Mouse (Mus musculus) lung, embryonic 14.5 days (tissue): Measurements from ENCODE around the gene Jak3. TPM values are rescaled to one million over a fixed set of nuclear protein-coding genes. Genes with fewer than 3 reads are reported as not detected.

Experiments
- ATAC-seq: fragments of 200-750 bp; cut with Nextera tagmentation; 2 replicates; pipeline ENCODE4 v1.8.0; 2017; ENCODE audit warnings: mild to moderate bottlenecking, moderate TSS enrichment, moderate library complexity; ENCODE audit not compliant: insufficient read depth
- DNase-seq: peaks from one replicate; pipeline ENCODE4 v3.0.0-alpha.2; 2015
- H3K27ac ChIP-seq: fragments of 300-500 bp; sonication (generic); 2 replicates; pipeline ENCODE4 v1.5.1; 2014; ENCODE audit warnings: low read depth, mild to moderate bottlenecking, moderate library complexity
- H3K27me3 ChIP-seq: fragments of 300-500 bp; sonication (generic); 2 replicates; pipeline ENCODE4 v1.6.1; 2014; ENCODE audit warnings: low read length, control low read depth; ENCODE audit not compliant: insufficient read depth
- H3K36me3 ChIP-seq: fragments of 300-500 bp; sonication (generic); 2 replicates; pipeline ENCODE4 v1.6.1; 2014; ENCODE audit warnings: control low read depth; ENCODE audit not compliant: insufficient read depth
- H3K4me1 ChIP-seq: fragments of 300-500 bp; sonication (generic); 2 replicates; pipeline ENCODE4 v1.6.1; 2014; ENCODE audit warnings: antibody characterized with exemption, control low read depth; ENCODE audit not compliant: insufficient read depth
- H3K4me2 ChIP-seq: fragments of 300-500 bp; sonication (generic); 2 replicates; pipeline ENCODE4 v1.6.1; 2014; ENCODE audit warnings: mild to moderate bottlenecking
- H3K4me3 ChIP-seq: fragments of 300-500 bp; sonication (generic); 2 replicates; pipeline ENCODE4 v1.5.1; 2014; ENCODE audit warnings: low read depth, low read length
- H3K9ac ChIP-seq: fragments of 300-500 bp; sonication (generic); 2 replicates; pipeline ENCODE4 v1.6.1; 2014
- H3K9me3 ChIP-seq: fragments of 300-500 bp; sonication (generic); 2 replicates; pipeline ENCODE4 v1.6.1; 2016; ENCODE audit warnings: low read depth, low read length, control low read depth
- CTCF ChIP-seq: IDR thresholded peaks from 2 replicates; pipeline ENCODE4 v1.5.1; 2016; ENCODE audit warnings: antibody characterized with exemption, low read depth
- WGBS: fragments of 180-500 bp; shearing (Covaris S2); extraction: QIAGEN DNeasy Blood & Tissue Kit; methylation state at CpG from one replicate; pipeline ENCODE4 v1.1.7; 2014; 5-methylcytosine and 5-hydroxymethylcytosine counted together
- polyA plus RNA-seq: library from polyadenylated mRNA; unstranded; fragments of >200 nt; fragmentation: Nextera tagmentation; extraction: Ambion mirVana; gene quantifications from 2 replicates; pipeline ENCODE4 v1.2.1, GENCODE M21; 2014

The Jak3 gene
- polyA plus RNA-seq, 1 experiment from 2014 or later: 7.8 TPM

GRCm38 (mm10) chr8:71711574-71711973, 35.5 kb downstream of the Jak3 start:
- H3K9me3 ChIP-seq: no peaks in the 10 kb centered on the region
- H3K4me3 ChIP-seq: no peak overlapping the region
- DNase-seq: no peak
- H3K27ac ChIP-seq: no peak overlapping the region
- H3K27me3 ChIP-seq: peaks cover 11% of the 10 kb centered on the region
- TF ChIP-seq CTCF: no peak
- H3K9ac ChIP-seq: no peak overlapping the region
- WGBS: 81% methylated on average over 2 of the region's 2 CpGs
- no peak for ATAC-seq
- H3K4me2 ChIP-seq: no peak overlapping the region
- no peaks in the 10 kb centered on the region for H3K4me1 ChIP-seq
- no peaks in the 10 kb centered on the region for H3K36me3 ChIP-seq

GRCm38 (mm10) chr8:71715531-71715930, 39.4 kb downstream of the Jak3 start:
- H3K9me3 ChIP-seq: no peaks in the 10 kb centered on the region
- no peak overlapping the region for H3K27ac ChIP-seq
- 25% methylated on average over 8 of the region's 8 CpGs for WGBS
- no peak overlapping the region for H3K4me2 ChIP-seq
- H3K4me1 ChIP-seq: no peaks in the 10 kb centered on the region
- H3K36me3 ChIP-seq: no peaks in the 10 kb centered on the region
- no peak for TF ChIP-seq CTCF
- H3K4me3 ChIP-seq: no peak overlapping the region
- no peaks in the 10 kb centered on the region for H3K27me3 ChIP-seq
- H3K9ac ChIP-seq: no peak overlapping the region
- DNase-seq (no peak), ATAC-seq (no peak)

- no peak for DNase-seq
- no peak overlapping the region for H3K4me3 ChIP-seq
- 67% methylated on average over 13 of the region's 13 CpGs for WGBS
- H3K9me3 ChIP-seq: no peaks in the 10 kb centered on the region
- H3K4me1 ChIP-seq: no peaks in the 10 kb centered on the region
- H3K4me2 ChIP-seq: no peak overlapping the region
- no peak overlapping the region for H3K27ac ChIP-seq
- ATAC-seq: no peak
- no peak overlapping the region for H3K9ac ChIP-seq
- no peaks in the 10 kb centered on the region for H3K36me3 ChIP-seq
- H3K27me3 ChIP-seq: no peaks in the 10 kb centered on the region
- TF ChIP-seq CTCF: no peak
These were observed 40.5 kb downstream of the Jak3 start for GRCm38 (mm10) chr8:71716561-71717053.

- no peak overlapping the region for H3K4me2 ChIP-seq
- no peak overlapping the region for H3K4me3 ChIP-seq
- no peaks in the 10 kb centered on the region for H3K9me3 ChIP-seq
- no peak for TF ChIP-seq CTCF
- H3K4me1 ChIP-seq: no peaks in the 10 kb centered on the region
- no peaks in the 10 kb centered on the region for H3K36me3 ChIP-seq
- peak; percentile 29 for DNase-seq
- H3K27ac ChIP-seq: no peak overlapping the region
- ATAC-seq: no peak
- 71% methylated on average over 12 of the region's 12 CpGs for WGBS
- H3K9ac ChIP-seq: no peak overlapping the region
- no peaks in the 10 kb centered on the region for H3K27me3 ChIP-seq
These were observed 41.0 kb downstream of the Jak3 start for GRCm38 (mm10) chr8:71717096-71717495.

- no peak for DNase-seq
- H3K27ac ChIP-seq: no peak overlapping the region
- no peaks in the 10 kb centered on the region for H3K4me1 ChIP-seq
- H3K9me3 ChIP-seq: no peaks in the 10 kb centered on the region
- 23% methylated on average over 3 of the region's 3 CpGs for WGBS
- H3K36me3 ChIP-seq: no peaks in the 10 kb centered on the region
- no peak for TF ChIP-seq CTCF
- no peak overlapping the region for H3K4me3 ChIP-seq
- no peak overlapping the region for H3K4me2 ChIP-seq
- H3K9ac ChIP-seq: no peak overlapping the region
- no peaks in the 10 kb centered on the region for H3K27me3 ChIP-seq
- ATAC-seq: no peak
These were observed 42.2 kb downstream of the Jak3 start for GRCm38 (mm10) chr8:71718252-71718651.

- Histone ChIP-seq H3K4me3 (no peak overlapping the region), H3K9ac (no peak overlapping the region), H3K36me3 (no peaks in the 10 kb centered on the region), H3K4me2 (no peak overlapping the region), H3K9me3 (no peaks in the 10 kb centered on the region), H3K27me3 (no peaks in the 10 kb centered on the region; the same call in 1 of the 2 replicates), H3K4me1 (no peaks in the 10 kb centered on the region), H3K27ac (no peak overlapping the region)
- 45% methylated on average over 4 of the region's 4 CpGs for WGBS
- TF ChIP-seq CTCF: no peak
- ATAC-seq (no peak), DNase-seq (no peak)
These were observed 43.1 kb downstream of the Jak3 start for GRCm38 (mm10) chr8:71719218-71719617.

- DNase-seq (peak; percentile 50), ATAC-seq (no peak)
- H3K4me3 ChIP-seq: no peak overlapping the region
- no peaks in the 10 kb centered on the region for H3K4me1 ChIP-seq
- no peak overlapping the region for H3K9ac ChIP-seq
- H3K27me3 ChIP-seq: peaks cover 8% of the 10 kb centered on the region
- WGBS: 39% methylated on average over 7 of the region's 7 CpGs
- no peak for TF ChIP-seq CTCF
- no peak overlapping the region for H3K4me2 ChIP-seq
- H3K27ac ChIP-seq: no peak overlapping the region
- no peaks in the 10 kb centered on the region for H3K36me3 ChIP-seq
- H3K9me3 ChIP-seq: no peaks in the 10 kb centered on the region
These were observed 43.9 kb downstream of the Jak3 start for GRCm38 (mm10) chr8:71719928-71720457.
